Mouse (Mus musculus) neural tube, embryonic 12.5 days (tissue): Measurements from ENCODE around the gene Kcnip3. TPM values are rescaled to one million over a fixed set of nuclear protein-coding genes. Genes with fewer than 3 reads are reported as not detected.

Experiments used
- ATAC-seq: fragments of 200-750 bp; cut with Nextera tagmentation; 2 replicates; pipeline ENCODE4 v1.8.0; 2017; ENCODE audit warnings: low read depth, mild to moderate bottlenecking, moderate TSS enrichment, moderate library complexity; ENCODE audit not compliant: low FRiP score
- H3K27ac ChIP-seq: fragments of 300-500 bp; sonication (generic); 2 replicates; pipeline ENCODE4 v1.5.1; 2016
- H3K27me3 ChIP-seq: fragments of 300-500 bp; sonication (generic); replicated peaks from 2 replicates; pipeline ENCODE4 v1.6.1; 2016; ENCODE audit warnings: mild to moderate bottlenecking
- H3K36me3 ChIP-seq: fragments of 300-500 bp; sonication (generic); 2 replicates; pipeline ENCODE4 v1.6.1; 2016; ENCODE audit warnings: mild to moderate bottlenecking
- H3K4me1 ChIP-seq: fragments of 300-500 bp; sonication (generic); 2 replicates; pipeline ENCODE4 v1.6.1; 2016
- H3K4me2 ChIP-seq: fragments of 300-500 bp; sonication (generic); replicated peaks from 2 replicates; pipeline ENCODE4 v1.6.1; 2016; ENCODE audit warnings: mild to moderate bottlenecking
- H3K4me3 ChIP-seq: fragments of 300-500 bp; sonication (generic); 2 replicates; pipeline ENCODE4 v1.5.1; 2016
- H3K9ac ChIP-seq: fragments of 300-500 bp; sonication (generic); 2 replicates; pipeline ENCODE4 v1.6.1; 2016; ENCODE audit warnings: mild to moderate bottlenecking
- H3K9me3 ChIP-seq: fragments of 300-500 bp; sonication (generic); 2 replicates; pipeline ENCODE4 v1.6.1; 2016; ENCODE audit warnings: mild to moderate bottlenecking
- WGBS: fragments of 180-500 bp; shearing (Covaris S2); methylation state at CpG from one replicate; pipeline ENCODE4 v1.1.7; 2016; 5-methylcytosine and 5-hydroxymethylcytosine counted together
- polyA plus RNA-seq: library from polyadenylated mRNA; unstranded; fragments of >200 nt; fragmentation: Nextera tagmentation; extraction: Ambion mirVana; gene quantifications from 2 replicates; pipeline ENCODE4 v1.2.1, GENCODE M21; 2016

Gene Kcnip3
- polyA plus RNA-seq, 1 experiment from 2014 or later = 1.6 TPM

- Histone ChIP-seq H3K27ac (no peak overlapping the region), H3K4me3 (no peak overlapping the region), H3K27me3 (peaks cover 5% of the 10 kb centered on the region; the same call in 1 of the 2 replicates), H3K9ac (no peak overlapping the region), H3K36me3 (no peaks in the 10 kb centered on the region), H3K4me2 (no peak overlapping the region), H3K4me1 (no peaks in the 10 kb centered on the region), H3K9me3 (no peaks in the 10 kb centered on the region)
- 81% methylated on average over 2 of the region's 2 CpGs for WGBS
- ATAC-seq = no peak
These were observed 9.7 kb upstream of the Kcnip3 start for GRCm38 (mm10) chr2:127531592-127531991.

- Histone ChIP-seq H3K9ac (no peak overlapping the region), H3K4me3 (no peak overlapping the region), H3K27ac (no peak overlapping the region), H3K9me3 (no peaks in the 10 kb centered on the region), H3K36me3 (no peaks in the 10 kb centered on the region), H3K4me1 (no peaks in the 10 kb centered on the region), H3K4me2 (no peak overlapping the region), H3K27me3 (peaks cover 5% of the 10 kb centered on the region; the same call in 1 of the 2 replicates)
- no peak for ATAC-seq
- WGBS = 76% methylated on average over 3 of the region's 3 CpGs
These were observed 8.5 kb upstream of the Kcnip3 start for GRCm38 (mm10) chr2:127530418-127530817.

- no peak overlapping the region for H3K4me3 ChIP-seq
- no peaks in the 10 kb centered on the region for H3K9me3 ChIP-seq
- no peak overlapping the region for H3K4me2 ChIP-seq
- H3K4me1 ChIP-seq = peaks cover 21% of the 10 kb centered on the region
- no peak for ATAC-seq
- no peaks in the 10 kb centered on the region for H3K36me3 ChIP-seq
- H3K9ac ChIP-seq = no peak overlapping the region
- no peak overlapping the region for H3K27ac ChIP-seq
- no peaks in the 10 kb centered on the region; the same call in 1 of the 2 replicates for H3K27me3 ChIP-seq
- 80% methylated on average over 3 of the region's 3 CpGs for WGBS
These were observed 3.3 kb upstream of the Kcnip3 start for GRCm38 (mm10) chr2:127525004-127525775.

- peaks cover 22% of the 10 kb centered on the region for H3K4me1 ChIP-seq
- no peak for ATAC-seq
- H3K9me3 ChIP-seq = no peaks in the 10 kb centered on the region
- H3K27me3 ChIP-seq = no peaks in the 10 kb centered on the region; the same call in 1 of the 2 replicates
- H3K4me3 ChIP-seq = no peak overlapping the region
- H3K9ac ChIP-seq = no peak overlapping the region
- H3K36me3 ChIP-seq = no peaks in the 10 kb centered on the region
- WGBS = 70% methylated on average over 7 of the region's 7 CpGs
- H3K27ac ChIP-seq = no peak overlapping the region
- H3K4me2 ChIP-seq = no peak overlapping the region
These were observed 2.2 kb upstream of the Kcnip3 start for GRCm38 (mm10) chr2:127523950-127524729.

GRCm38 (mm10) chr2:127521172-127522005 is 505 bp downstream of the Kcnip3 start:
- Histone ChIP-seq H3K4me3 (peak overlapping the region; percentile 19), H3K36me3 (no peaks in the 10 kb centered on the region), H3K9ac (0 out of 2 replicates have a peak overlapping the region, but pooled peaks have one; percentile 13), H3K9me3 (no peaks in the 10 kb centered on the region), H3K4me1 (peaks cover 22% of the 10 kb centered on the region), H3K4me2 (peak overlapping the region; percentile 63), H3K27ac (no peak overlapping the region; the same call in 1 of the 2 replicates), H3K27me3 (no peaks in the 10 kb centered on the region)
- ATAC-seq = peak; percentile 69
- WGBS = under 1% methylated on average over 18 of the region's 18 CpGs

- H3K9me3 ChIP-seq = no peaks in the 10 kb centered on the region
- no peak overlapping the region for H3K4me2 ChIP-seq
- peaks cover 22% of the 10 kb centered on the region for H3K4me1 ChIP-seq
- H3K36me3 ChIP-seq = no peaks in the 10 kb centered on the region
- no peak overlapping the region for H3K4me3 ChIP-seq
- H3K27me3 ChIP-seq = no peaks in the 10 kb centered on the region
- H3K27ac ChIP-seq = no peak overlapping the region
- H3K9ac ChIP-seq = no peak overlapping the region
- no peak for ATAC-seq
These were observed 1.8 kb downstream of the Kcnip3 start for GRCm38 (mm10) chr2:127520123-127520522.

- Histone ChIP-seq H3K4me2 (no peak overlapping the region), H3K9ac (no peak overlapping the region)
- ATAC-seq = no peak
These were observed 2.6 kb downstream of the Kcnip3 start for GRCm38 (mm10) chr2:127519308-127519707.

GRCm38 (mm10) chr2:127518831-127519230 is 3.1 kb downstream of the Kcnip3 start:
- Histone ChIP-seq H3K4me3 (no peak overlapping the region), H3K4me2 (no peak overlapping the region), H3K9ac (no peak overlapping the region), H3K4me1 (peaks cover 22% of the 10 kb centered on the region), H3K36me3 (no peaks in the 10 kb centered on the region), H3K9me3 (no peaks in the 10 kb centered on the region), H3K27me3 (no peaks in the 10 kb centered on the region), H3K27ac (no peak overlapping the region)
- no peak for ATAC-seq
- WGBS = 66% methylated on average over 3 of the region's 3 CpGs

More at GRCm38 (mm10) chr2:127519308-127519707, 2.6 kb downstream of the Kcnip3 start:
- Histone ChIP-seq H3K4me3 (no peak overlapping the region), H3K27me3 (no peaks in the 10 kb centered on the region), H3K9me3 (no peaks in the 10 kb centered on the region), H3K36me3 (no peaks in the 10 kb centered on the region), H3K27ac (no peak overlapping the region), H3K4me1 (peaks cover 22% of the 10 kb centered on the region)
- 79% methylated on average over 5 of the region's 5 CpGs for WGBS

GRCm38 (mm10) chr2:127518273-127518672 is 3.6 kb downstream of the Kcnip3 start:
- 47% methylated on average over 3 of the region's 3 CpGs for WGBS
- H3K36me3 ChIP-seq = no peaks in the 10 kb centered on the region
- no peak overlapping the region for H3K4me2 ChIP-seq
- ATAC-seq = no peak
- no peak overlapping the region for H3K4me3 ChIP-seq
- no peak overlapping the region for H3K27ac ChIP-seq
- no peaks in the 10 kb centered on the region for H3K27me3 ChIP-seq
- H3K9ac ChIP-seq = no peak overlapping the region
- H3K9me3 ChIP-seq = no peaks in the 10 kb centered on the region
- peaks cover 22% of the 10 kb centered on the region for H3K4me1 ChIP-seq

GRCm38 (mm10) chr2:127517081-127517480 is 4.8 kb downstream of the Kcnip3 start:
- H3K27me3 ChIP-seq = no peaks in the 10 kb centered on the region
- 73% methylated on average over 8 of the region's 8 CpGs for WGBS
- H3K9ac ChIP-seq = no peak overlapping the region
- no peak overlapping the region for H3K27ac ChIP-seq
- no peaks in the 10 kb centered on the region for H3K36me3 ChIP-seq
- H3K9me3 ChIP-seq = no peaks in the 10 kb centered on the region
- H3K4me2 ChIP-seq = no peak overlapping the region
- ATAC-seq = no peak
- no peak overlapping the region for H3K4me3 ChIP-seq
- H3K4me1 ChIP-seq = peaks cover 20% of the 10 kb centered on the region

GRCm38 (mm10) chr2:127514380-127515124 is 7.3 kb downstream of the Kcnip3 start:
- Histone ChIP-seq H3K4me2 (no peak overlapping the region), H3K9ac (no peak overlapping the region), H3K27me3 (no peaks in the 10 kb centered on the region), H3K36me3 (no peaks in the 10 kb centered on the region), H3K4me1 (peaks cover 4% of the 10 kb centered on the region), H3K9me3 (no peaks in the 10 kb centered on the region), H3K4me3 (no peak overlapping the region), H3K27ac (no peak overlapping the region)
- ATAC-seq = no peak
- WGBS = 84% methylated on average over 9 of the region's 9 CpGs
